Mouse (Mus musculus) thymus, adult 2 months (tissue): ENCODE results near the gene 5830473C10Rik.

ENCODE experiments used
- CTCF ChIP-seq: fragments of 200-500 bp; IDR thresholded peaks from 2 replicates; pipeline ENCODE4 v1.5.1; 2012; ENCODE audit warnings: mild to moderate bottlenecking, control low read depth, low read length, moderate library complexity, borderline replicate concordance; ENCODE audit not compliant: control insufficient read depth, poor library complexity, insufficient read depth; ENCODE audit errors: extremely low read depth
- POLR2A ChIP-seq: fragments of 200-500 bp; IDR thresholded peaks from 2 replicates; pipeline ENCODE4 v1.6.1; 2012; ENCODE audit warnings: mild to moderate bottlenecking, low read length, control low read depth, moderate library complexity; ENCODE audit not compliant: control insufficient read depth, poor library complexity, insufficient read depth; ENCODE audit errors: extremely low read depth

GRCm38 (mm10) chr5:90588104-90588503, 27.2 kb downstream of the 5830473C10Rik start:
- TF ChIP-seq CTCF (no peak), POLR2A (no peak)
